Mouse (Mus musculus) CD4-positive, CD25-positive, alpha-beta regulatory T cell, adult 2 months (primary cell): ENCODE measurements around the gene 7530416G11Rik.

ENCODE experiments used
- DNase-seq: peaks from one replicate; pipeline ENCODE4 v3.0.0-alpha.2; 2012; ENCODE audit warnings: low read depth, low spot score

The 7530416G11Rik gene

DNA sequence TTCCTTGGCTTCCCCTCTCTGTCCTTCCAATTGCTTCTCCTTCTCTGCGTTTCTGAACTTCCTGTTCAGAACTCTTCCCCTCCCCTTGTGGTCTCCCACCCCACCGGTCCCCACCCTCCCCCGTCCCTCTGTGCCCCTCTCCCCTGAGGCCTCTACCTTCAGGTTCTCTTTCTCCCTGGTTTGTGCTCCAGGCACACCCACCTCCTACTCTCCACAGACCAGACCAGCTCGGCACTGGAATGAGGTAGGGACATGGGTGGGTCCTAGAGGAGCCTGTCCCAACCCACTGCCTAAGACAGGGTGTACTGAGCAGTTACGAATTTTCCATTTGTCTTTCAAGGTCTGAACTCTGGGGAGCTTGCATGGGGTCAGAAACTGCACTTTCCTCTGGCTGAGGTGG lies 23.1 kb downstream of the 7530416G11Rik start:
- no peak for DNase-seq

DNA sequence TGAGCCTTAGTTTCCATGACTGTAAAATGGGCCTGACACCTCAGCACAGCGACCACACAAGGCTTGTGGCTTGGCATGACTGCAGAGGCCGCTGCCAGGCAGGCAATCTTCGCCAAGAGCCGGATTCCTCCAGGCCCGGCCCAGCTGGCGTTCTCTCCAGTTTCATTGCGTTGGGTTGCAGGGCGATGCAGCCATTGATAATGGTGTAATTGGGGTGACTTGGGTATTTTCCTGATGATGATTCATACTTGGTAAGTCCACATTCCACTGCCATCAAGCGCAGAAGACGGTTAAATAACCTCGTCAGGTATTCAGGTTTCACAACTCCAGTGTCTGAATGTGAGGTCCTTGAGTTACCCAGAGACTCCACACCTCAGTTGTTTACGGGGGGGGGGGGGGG lies 23.7 kb downstream of the 7530416G11Rik start:
- no peak for DNase-seq

DNA sequence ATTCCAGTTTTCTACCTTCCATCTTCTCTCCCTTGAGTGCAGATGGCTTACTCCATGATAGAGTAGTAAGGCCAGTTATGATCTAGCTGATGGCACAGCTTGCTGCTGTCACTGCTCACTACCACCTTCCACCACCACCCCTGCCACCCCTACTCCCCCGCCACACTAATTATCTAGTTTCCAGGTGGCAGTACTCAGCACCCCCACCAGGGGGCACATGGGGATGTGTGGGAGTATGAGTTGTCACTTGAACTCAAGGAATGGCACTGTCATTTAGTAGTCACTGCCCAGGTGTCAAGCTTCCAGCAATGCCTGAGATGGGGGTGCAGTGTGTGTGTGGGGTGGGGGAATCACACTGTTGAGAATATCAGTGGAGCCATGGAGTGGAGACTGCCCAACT lies 25.4 kb downstream of the 7530416G11Rik start:
- DNase-seq, result peak; percentile 72

DNA sequence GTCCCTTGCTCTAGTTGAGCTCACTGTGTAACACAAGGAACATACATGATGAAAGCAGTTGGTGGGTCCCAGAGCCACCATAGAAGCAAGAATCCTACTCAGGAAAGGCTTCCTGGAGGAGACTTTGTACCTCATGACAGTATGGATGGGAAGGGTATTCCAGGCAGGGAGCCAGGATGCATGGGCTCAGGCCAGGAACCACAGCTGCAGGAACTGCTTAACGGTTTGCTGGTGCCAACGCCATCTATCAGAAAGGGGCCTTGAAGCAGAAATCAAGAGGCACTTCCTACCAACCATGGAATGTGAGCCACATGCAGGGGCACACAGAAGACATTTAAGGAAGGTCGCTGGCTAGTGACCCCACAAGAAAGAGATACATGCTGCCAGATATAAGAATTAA lies 28.3 kb downstream of the 7530416G11Rik start:
- DNase-seq, result no peak

DNA sequence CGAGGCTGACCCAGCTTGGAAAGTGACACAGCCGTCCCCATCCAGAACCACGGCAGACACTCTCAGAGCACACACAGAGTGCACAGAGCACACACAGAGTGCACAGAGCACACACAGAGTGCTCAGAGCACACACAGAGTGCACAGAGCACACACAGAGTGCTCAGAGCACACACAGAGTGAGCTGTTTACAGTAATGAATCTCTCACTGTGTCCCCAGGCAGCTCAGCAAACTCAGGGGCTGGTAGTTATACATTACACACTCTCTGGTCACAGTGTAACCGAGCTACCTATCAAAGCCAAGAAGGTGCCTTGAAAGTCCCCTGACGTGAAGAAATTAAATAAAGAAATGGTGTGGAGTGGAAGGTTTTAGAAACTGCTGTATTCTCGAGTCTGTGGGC lies 33.6 kb downstream of the 7530416G11Rik start:
- DNase-seq, result no peak

DNA sequence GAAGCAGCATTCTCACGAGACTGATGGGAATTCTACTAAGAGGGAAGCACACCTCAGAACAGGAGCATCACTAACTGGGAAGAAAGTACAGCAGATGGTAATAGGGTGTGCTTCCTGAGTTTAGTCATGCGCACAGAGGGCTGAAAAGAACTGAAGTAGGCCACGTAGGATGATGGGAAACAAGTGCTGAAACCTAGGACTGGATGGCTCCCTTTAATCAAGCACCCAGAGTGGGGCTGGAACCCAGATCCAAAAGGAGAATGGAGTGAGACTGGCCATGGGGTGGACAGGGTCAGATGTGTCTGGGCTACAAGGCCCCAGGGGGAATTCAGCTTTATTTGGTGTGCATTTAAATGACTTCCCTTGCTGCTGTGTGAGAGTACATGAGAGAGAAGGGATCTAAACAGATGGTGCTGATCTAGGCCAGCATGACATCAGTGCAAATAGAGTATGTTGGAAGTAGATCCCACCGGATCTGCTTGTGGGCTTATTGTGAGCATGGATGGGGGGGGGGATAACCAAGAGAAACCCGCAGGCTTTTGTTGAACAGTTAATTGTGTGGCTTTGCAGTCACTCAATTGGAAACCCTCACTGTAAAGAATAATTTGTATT lies 36.5 kb downstream of the 7530416G11Rik start:
- no peak for DNase-seq

DNA sequence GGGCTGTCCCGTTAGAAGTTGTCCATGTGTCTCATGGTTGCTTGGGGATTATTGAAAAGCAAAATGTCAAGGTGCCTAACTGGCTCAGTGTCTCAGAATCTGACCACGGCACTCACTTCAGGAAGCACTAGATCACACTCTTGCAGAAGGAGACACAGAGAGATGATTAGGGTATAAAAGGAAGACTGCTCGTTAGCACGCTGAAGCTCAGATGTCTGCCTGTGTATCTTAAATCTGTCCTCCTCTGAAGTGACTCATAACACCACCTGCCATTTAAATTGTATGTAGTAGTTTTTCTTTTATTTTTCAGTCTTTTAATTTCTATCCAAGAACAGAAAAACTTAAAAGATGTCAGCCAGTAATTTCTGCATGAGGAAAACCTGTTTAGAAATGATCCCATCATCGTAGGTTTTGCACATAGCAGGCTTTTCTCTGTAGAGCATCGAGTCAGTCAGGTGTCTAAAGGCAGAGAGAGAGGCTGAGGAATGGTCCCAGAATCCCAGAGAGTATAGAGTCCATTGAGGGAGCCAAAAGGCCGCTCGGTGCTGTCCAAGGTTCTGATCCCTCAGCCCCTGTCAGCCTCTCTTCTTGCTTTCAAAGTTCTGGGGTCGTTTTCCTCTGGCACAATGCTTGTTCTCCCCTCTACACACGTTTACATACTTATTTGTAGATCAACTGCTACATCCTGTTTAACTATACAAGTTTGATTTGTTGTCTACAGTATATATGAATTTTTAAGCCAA lies 38.0 kb downstream of the 7530416G11Rik start:
- DNase-seq, result no peak

DNA sequence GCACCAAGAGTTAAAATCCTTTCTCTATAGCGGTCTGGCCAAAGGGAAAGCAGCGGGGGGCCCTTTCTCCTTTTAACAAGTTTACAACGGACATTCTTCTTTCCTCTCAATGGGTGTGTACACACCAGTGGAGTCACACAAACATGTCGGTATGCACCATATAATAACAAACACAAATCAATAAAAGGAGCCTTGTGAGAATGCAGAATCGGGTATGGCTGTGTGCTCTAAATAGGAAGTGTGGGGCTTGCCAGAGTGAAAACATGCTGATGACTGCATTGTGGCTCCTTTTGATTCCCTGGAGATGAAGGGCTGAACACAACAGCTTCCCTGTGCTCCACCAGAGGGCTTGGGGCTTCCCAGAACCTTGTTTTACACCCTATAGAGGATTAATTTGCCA lies 38.8 kb downstream of the 7530416G11Rik start:
- no peak for DNase-seq

DNA sequence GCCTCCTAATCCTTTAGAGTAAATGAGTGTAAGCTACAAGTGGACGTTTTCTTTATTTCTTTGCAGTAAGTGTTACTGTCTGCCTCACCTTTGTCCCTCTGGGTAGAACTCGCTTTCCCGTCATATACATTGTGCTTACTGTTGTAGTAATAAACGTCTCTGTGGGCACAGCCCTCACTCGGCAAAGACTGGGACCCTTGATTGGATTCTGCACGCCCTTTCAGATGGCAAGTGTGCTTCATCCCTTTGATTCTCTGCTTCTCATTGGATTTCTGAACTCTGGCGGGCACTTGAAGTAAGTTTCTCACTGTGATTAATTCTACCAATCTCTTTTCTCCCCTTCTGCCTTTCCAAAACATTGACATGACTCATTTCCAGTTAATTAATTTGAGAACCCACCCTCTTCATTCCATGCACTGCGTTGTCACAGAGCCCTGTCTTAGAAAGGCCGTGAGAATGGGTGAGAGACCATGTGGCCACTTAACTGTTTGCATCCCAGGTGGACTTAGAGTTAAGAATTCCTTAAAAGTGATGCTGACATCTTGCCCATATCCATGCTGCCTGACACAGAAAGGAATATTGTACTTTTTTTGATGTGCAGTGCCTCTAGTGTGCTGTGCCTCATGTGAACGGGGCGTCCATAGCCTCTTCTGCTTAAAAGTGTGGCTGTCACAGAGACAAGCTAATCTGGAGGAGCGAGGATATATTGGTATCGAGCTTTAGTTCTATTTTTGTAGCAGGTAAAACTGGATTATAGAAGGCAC lies 39.8 kb downstream of the 7530416G11Rik start:
- no peak for DNase-seq

DNA sequence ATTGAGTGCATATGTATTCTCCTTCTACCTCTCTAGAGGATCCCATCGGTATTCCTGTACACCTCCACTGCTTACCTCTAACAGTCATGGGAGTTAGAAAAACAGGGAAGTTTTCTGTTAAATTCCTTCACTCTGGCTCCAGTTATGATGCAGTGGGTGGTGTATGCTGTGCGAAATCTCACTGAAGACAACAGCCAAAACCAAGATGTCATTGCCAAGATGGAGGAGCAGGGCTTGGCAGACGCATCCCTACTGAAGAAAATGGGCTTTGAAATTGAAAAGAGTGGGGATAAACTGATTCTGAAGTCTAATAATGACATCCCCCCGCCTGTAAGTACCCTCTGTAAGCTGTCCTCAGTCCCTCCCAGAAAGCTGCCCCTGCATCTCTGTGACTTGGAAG lies 40.9 kb downstream of the 7530416G11Rik start:
- no peak for DNase-seq

DNA sequence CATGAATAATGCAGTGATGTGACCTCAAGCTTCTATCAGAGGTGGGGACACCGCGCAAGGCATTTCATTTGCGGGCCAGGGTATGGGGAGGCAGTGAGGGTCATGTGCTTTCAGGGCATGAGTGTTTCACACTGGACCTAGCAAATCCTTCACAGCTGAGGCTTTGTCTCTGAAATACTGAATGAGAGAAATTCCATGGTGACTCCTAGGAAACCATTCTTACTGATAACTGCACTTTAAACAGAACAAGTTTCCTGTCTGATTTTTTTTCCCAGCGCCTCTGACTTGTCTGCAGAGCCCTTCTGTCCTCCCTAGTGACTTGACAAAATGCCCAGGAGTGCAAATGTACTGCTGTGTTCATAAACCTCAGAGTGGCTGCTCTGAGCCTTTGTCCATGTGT lies 41.5 kb downstream of the 7530416G11Rik start:
- no peak for DNase-seq

DNA sequence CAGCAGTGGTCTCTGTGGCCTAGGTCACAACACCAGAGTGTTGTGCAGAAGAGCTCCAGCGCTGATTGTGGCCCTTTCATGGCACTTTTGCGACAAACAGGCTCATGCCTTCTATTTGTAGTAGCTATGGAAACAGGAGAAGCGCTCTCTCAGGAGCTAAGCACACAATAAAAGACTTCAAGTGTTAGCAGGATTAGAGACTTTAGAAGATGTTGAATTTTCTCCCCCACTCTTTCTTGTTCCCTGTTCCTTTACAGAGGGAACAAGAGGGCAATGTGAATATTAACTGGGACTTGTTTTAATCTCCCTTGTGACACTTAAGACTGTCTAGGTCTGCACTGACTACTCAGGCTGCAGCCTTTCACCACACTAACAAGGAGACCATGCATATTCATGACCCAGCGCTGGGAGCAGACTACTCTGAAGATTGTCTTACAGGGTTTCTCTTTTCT lies 44.4 kb downstream of the 7530416G11Rik start:
- DNase-seq, result no peak

DNA sequence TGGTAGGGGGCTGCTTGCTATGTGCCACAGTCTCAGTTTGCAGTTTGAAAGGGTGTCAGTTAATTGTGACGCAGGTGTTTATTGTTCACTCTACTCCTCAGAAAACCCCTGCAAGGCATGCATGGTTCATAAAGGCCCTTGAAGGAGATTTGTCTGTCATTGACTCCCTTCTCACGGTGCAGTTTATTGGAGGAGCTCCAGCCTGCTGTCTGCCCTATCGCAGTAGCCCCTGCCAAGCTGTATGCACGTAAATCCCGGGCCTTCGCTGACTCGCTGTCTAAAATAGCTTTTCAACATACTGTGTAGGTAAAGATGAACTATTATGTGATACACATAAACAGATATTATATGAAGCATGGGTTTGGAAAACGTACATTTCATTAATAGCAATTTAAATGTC lies 45.2 kb downstream of the 7530416G11Rik start:
- no peak for DNase-seq

DNA sequence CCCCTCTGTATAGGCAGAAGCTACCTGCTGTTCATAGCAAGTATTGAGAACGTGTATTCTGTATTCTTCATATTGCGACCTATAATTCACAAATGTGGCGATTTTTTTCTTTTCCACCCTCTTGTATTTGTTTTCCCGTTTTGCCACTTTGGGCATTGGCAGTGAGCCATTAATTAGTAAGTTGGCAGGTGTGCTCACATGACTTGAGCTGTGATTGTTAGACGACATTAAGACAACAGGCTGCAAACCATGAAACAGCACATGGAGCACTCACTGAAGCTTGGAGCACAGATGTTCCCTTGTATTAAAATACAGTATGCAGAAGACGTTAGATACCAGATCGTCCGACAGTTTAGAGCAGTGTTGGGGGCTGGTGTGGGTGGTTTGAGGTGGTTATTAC lies 46.1 kb downstream of the 7530416G11Rik start:
- no peak for DNase-seq

DNA sequence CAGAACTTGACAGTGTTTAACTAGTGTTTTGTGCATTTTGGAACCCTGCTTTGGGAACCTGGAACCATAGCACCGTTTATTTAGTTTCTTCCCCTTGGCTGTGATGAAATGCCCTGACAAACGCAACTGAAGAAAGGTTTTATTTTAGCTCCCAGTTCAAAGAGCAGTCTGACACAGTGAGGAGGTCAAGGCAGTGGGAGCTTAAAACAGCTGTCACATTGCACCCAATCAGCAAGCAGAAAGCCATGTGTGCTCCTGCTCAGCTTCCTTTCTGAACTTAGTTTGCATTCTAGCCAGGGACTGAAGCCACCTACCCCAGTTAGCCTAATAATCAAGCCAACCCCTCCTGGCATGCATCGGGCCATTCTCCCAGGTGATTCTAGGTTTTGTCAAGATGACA lies 56.4 kb downstream of the 7530416G11Rik start:
- no peak for DNase-seq
